In genomic region chr2:132368433-132368832, GRCm38 (mm10) we compare ENCODE assay signal across 31 mouse cellular contexts. TPM values are rescaled to one million over a fixed set of nuclear protein-coding genes. Genes with fewer than 3 reads are reported as not detected.
"Had no signal": no experiment of that assay in that cellular context is flagged by ENCODE, and none has a peak within 500 bp of the region (broad histone marks: within the 10 kb centered on the region; RNA-seq: fewer than 3 reads in every experiment).

No protein-coding gene starts in this region.

- H3K9me3 ChIP-seq: heart, embryonic 12.5 days; hindbrain, embryonic 10.5 days; hindbrain, embryonic 12.5 days; intestine, embryonic 15.5 days; limb, embryonic 13.5 days; limb, embryonic 15.5 days; liver, embryonic 12.5 days had no signal

- H3K4me2 ChIP-seq: heart, embryonic 12.5 days; hindbrain, embryonic 12.5 days; hindbrain, embryonic 14.5 days; intestine, embryonic 15.5 days; limb, embryonic 13.5 days; limb, embryonic 15.5 days; liver, embryonic 12.5 days had no signal

- H3K36me3 ChIP-seq: heart, embryonic 12.5 days; hindbrain, embryonic 10.5 days; hindbrain, embryonic 12.5 days; intestine, embryonic 15.5 days; limb, embryonic 13.5 days; limb, embryonic 15.5 days; liver, embryonic 12.5 days had no signal

- H3K4me1 ChIP-seq: heart, embryonic 12.5 days; hindbrain, embryonic 10.5 days; hindbrain, embryonic 12.5 days; intestine, embryonic 15.5 days; limb, embryonic 13.5 days; limb, embryonic 15.5 days; liver, embryonic 12.5 days had no signal

- ATAC-seq: hindbrain, embryonic 16.5 days; inflammation-experienced regulatory T-cells, adult 6 months; intestine, embryonic 15.5 days; intestine, postnatal 0 days; liver, embryonic 12.5 days had no signal

- H3K27ac ChIP-seq: gastrocnemius, adult 2 months; heart, adult 2 months; hindbrain, embryonic 10.5 days; hindbrain, embryonic 12.5 days; hindbrain, embryonic 14.5 days; intestine, embryonic 15.5 days; kidney, postnatal 0 days; limb, embryonic 13.5 days; limb, embryonic 15.5 days; liver, embryonic 12.5 days; liver, embryonic 14.5 days had no signal

- H3K4me3 ChIP-seq: gastrocnemius, adult 2 months; heart, adult 2 months; heart, embryonic 12.5 days; hindbrain, embryonic 10.5 days; hindbrain, embryonic 12.5 days; intestine, embryonic 15.5 days; limb, embryonic 13.5 days; limb, embryonic 15.5 days; liver, embryonic 12.5 days had no signal

- H3K27me3 ChIP-seq: heart, embryonic 12.5 days; hindbrain, embryonic 12.5 days; intestine, embryonic 15.5 days; limb, embryonic 13.5 days; limb, embryonic 15.5 days had no signal

- H3K9ac ChIP-seq: heart, embryonic 12.5 days; hindbrain, embryonic 12.5 days; hindbrain, embryonic 14.5 days; intestine, embryonic 15.5 days; limb, embryonic 13.5 days; limb, embryonic 15.5 days; liver, embryonic 12.5 days; liver, embryonic 14.5 days had no signal

- DNase-seq: gastrocnemius, adult 2 months; gastrocnemius, postnatal 10 days; gastrocnemius, postnatal 25 days; heart, adult 2 months; heart, postnatal 10 days; heart, postnatal 4 days; kidney, adult 18-20 months; kidney, adult 8-10 months; kidney, postnatal 14 days; kidney, postnatal 36 days; layer of hippocampus, adult 9-11 months; layer of hippocampus, postnatal 36 days; left cerebral cortex, postnatal 4 days; lung, adult 18-20 months had no signal

RNA-seq across cellular contexts. Expression of gene Prokr2, which starts 16.8 kb away (rescaled TPM):
- total RNA-seq: gastrocnemius, adult 2 months; gastrocnemius, postnatal 10 days; gastrocnemius, postnatal 25 days; gastrocnemius, postnatal 4 days; granulocyte monocyte progenitor cell, adult 5-6 weeks; liver, adult 2 months had no signal
- polyA plus RNA-seq: large intestine, adult 2 months; liver, adult 2 months had no signal
